18 mouse cellular contexts compared by ENCODE assay signal in genomic region chr9:90245206-90245605, GRCm38 (mm10). TPM values are rescaled to one million over a fixed set of nuclear protein-coding genes. Genes with fewer than 3 reads are reported as not detected.
A peak's percentile ranks its signal among the peaks of the same experiment; 100 is the strongest.
DNase-seq lines count a peak whose midpoint lies in the region; ATAC-seq lines count a peak whose summit lies in the region.
"Had no signal": no experiment of that assay in that cellular context is flagged by ENCODE, and none has a peak within 500 bp of the region (broad histone marks: within the 10 kb centered on the region; RNA-seq: fewer than 3 reads in every experiment).

No protein-coding gene starts in this region.

- H3K9ac ChIP-seq in heart, embryonic 12.5 days: no peak overlapping the region
- H3K9ac ChIP-seq in liver, embryonic 16.5 days (ENCODE audit: low read depth, low read length): no peak overlapping the region
- no peak overlapping the region for H3K9ac ChIP-seq in midbrain, embryonic 15.5 days
- no peak overlapping the region for H3K9ac ChIP-seq in kidney, embryonic 15.5 days
- H3K9ac ChIP-seq: forebrain, embryonic 13.5 days had no signal

- H3K4me2 ChIP-seq in heart, embryonic 12.5 days: no peak overlapping the region
- no peak overlapping the region for H3K4me2 ChIP-seq in liver, embryonic 16.5 days (ENCODE audit: low read depth, low read length)
- H3K4me2 ChIP-seq in midbrain, embryonic 15.5 days: no peak overlapping the region
- H3K4me2 ChIP-seq in kidney, embryonic 15.5 days: no peak overlapping the region
- H3K4me2 ChIP-seq: forebrain, embryonic 13.5 days had no signal

- H3K36me3 ChIP-seq in heart, embryonic 12.5 days: peaks cover 5% of the 10 kb centered on the region
- peaks cover 11% of the 10 kb centered on the region; the same call in 1 of the 2 replicates for H3K36me3 ChIP-seq in heart, embryonic 10.5 days
- H3K36me3 ChIP-seq in liver, embryonic 16.5 days (ENCODE audit: control insufficient read depth, insufficient read depth): peaks cover 30% of the 10 kb centered on the region
- H3K36me3 ChIP-seq in midbrain, embryonic 15.5 days (replicated peaks): no peaks in the 10 kb centered on the region
- H3K36me3 ChIP-seq in kidney, embryonic 15.5 days: peaks cover 29% of the 10 kb centered on the region

- no peak for ATAC-seq in heart, embryonic 12.5 days (ENCODE audit: insufficient number of reproducible peaks, low FRiP score)
- ATAC-seq in common myeloid progenitor, adult 5-6 weeks (replicated peaks; ENCODE audit: low read depth, poor library complexity, severe bottlenecking): peak; percentile 40
- no peak for ATAC-seq in liver, embryonic 16.5 days (ENCODE audit: low read depth)
- peak; percentile 25; the same call in 1 of the 2 replicates for ATAC-seq in neutrophil, adult 5-6 weeks (ENCODE audit: extremely low read depth, insufficient number of reproducible peaks, low FRiP score, poor library complexity, severe bottlenecking)
- ATAC-seq in midbrain, embryonic 15.5 days (replicated peaks): no peak
- ATAC-seq in kidney, embryonic 15.5 days (replicated peaks; ENCODE audit: low FRiP score): no peak
- ATAC-seq: forebrain, embryonic 13.5 days; hindbrain, embryonic 16.5 days had no signal

- peak overlapping the region; percentile 25; the same call in 1 of the 2 replicates for H3K27ac ChIP-seq in heart, embryonic 12.5 days (ENCODE audit: poor library complexity, severe bottlenecking)
- H3K27ac ChIP-seq in heart, embryonic 10.5 days: no peak overlapping the region
- peak overlapping the region; percentile 77 for H3K27ac ChIP-seq in liver, embryonic 16.5 days (ENCODE audit: low read length)
- no peak overlapping the region for H3K27ac ChIP-seq in midbrain, embryonic 15.5 days
- no peak overlapping the region for H3K27ac ChIP-seq in kidney, embryonic 15.5 days
- H3K27ac ChIP-seq: forebrain, embryonic 13.5 days; kidney, postnatal 0 days had no signal

- no peaks in the 10 kb centered on the region for H3K27me3 ChIP-seq in heart, embryonic 12.5 days (replicated peaks)
- no peaks in the 10 kb centered on the region for H3K27me3 ChIP-seq in heart, embryonic 10.5 days (ENCODE audit: insufficient read depth, poor library complexity, severe bottlenecking)
- no peaks in the 10 kb centered on the region for H3K27me3 ChIP-seq in liver, embryonic 16.5 days (ENCODE audit: control insufficient read depth, insufficient read depth, low read depth, low read length)
- H3K27me3 ChIP-seq in midbrain, embryonic 15.5 days (replicated peaks): no peaks in the 10 kb centered on the region
- H3K27me3 ChIP-seq in kidney, embryonic 15.5 days: no peaks in the 10 kb centered on the region
- H3K27me3 ChIP-seq: forebrain, embryonic 13.5 days had no signal

- peaks cover 41% of the 10 kb centered on the region for H3K4me1 ChIP-seq in heart, embryonic 12.5 days (replicated peaks)
- peaks cover 55% of the 10 kb centered on the region for H3K4me1 ChIP-seq in heart, embryonic 10.5 days
- peaks cover 89% of the 10 kb centered on the region for H3K4me1 ChIP-seq in liver, embryonic 16.5 days (ENCODE audit: control insufficient read depth, low read depth, low read length)
- H3K4me1 ChIP-seq in midbrain, embryonic 15.5 days: no peaks in the 10 kb centered on the region
- no peaks in the 10 kb centered on the region for H3K4me1 ChIP-seq in kidney, embryonic 15.5 days
- H3K4me1 ChIP-seq: forebrain, embryonic 13.5 days had no signal

- H3K9me3 ChIP-seq in heart, embryonic 12.5 days (replicated peaks): no peaks in the 10 kb centered on the region
- H3K9me3 ChIP-seq in heart, embryonic 10.5 days: no peaks in the 10 kb centered on the region
- no peaks in the 10 kb centered on the region for H3K9me3 ChIP-seq in liver, embryonic 16.5 days (replicated peaks; ENCODE audit: control insufficient read depth, low read length)
- H3K9me3 ChIP-seq in midbrain, embryonic 15.5 days: no peaks in the 10 kb centered on the region
- H3K9me3 ChIP-seq in kidney, embryonic 15.5 days (replicated peaks): no peaks in the 10 kb centered on the region
- H3K9me3 ChIP-seq: forebrain, embryonic 13.5 days had no signal

- no peak for DNase-seq in heart, embryonic 10.5 days (ENCODE audit: low spot score)
- DNase-seq in retina, embryonic 14.5 days (ENCODE audit: low spot score): no peak
- DNase-seq: adrenal gland, postnatal 14 days; cerebellum, adult 9-10 months; embryo, embryonic 11 days; heart, adult 18-20 months; heart, postnatal 14 days; lung, postnatal 4 days; retina, postnatal 1 day had no signal

- H3K4me3 ChIP-seq in heart, embryonic 12.5 days: no peak overlapping the region
- H3K4me3 ChIP-seq in heart, embryonic 10.5 days: no peak overlapping the region
- H3K4me3 ChIP-seq in liver, embryonic 16.5 days (ENCODE audit: low read depth, low read length): no peak overlapping the region
- no peak overlapping the region for H3K4me3 ChIP-seq in midbrain, embryonic 15.5 days
- no peak overlapping the region for H3K4me3 ChIP-seq in kidney, embryonic 15.5 days (replicated peaks)
- H3K4me3 ChIP-seq: forebrain, embryonic 13.5 days had no signal

- WGBS in heart, embryonic 12.5 days: 46% methylated on average over 6 of the region's 6 CpGs
- 53% methylated on average over 6 of the region's 6 CpGs for WGBS in heart, embryonic 10.5 days
- 31% methylated on average over 6 of the region's 6 CpGs for WGBS in liver, embryonic 16.5 days (ENCODE audit: insufficient replicate concordance)
- 95% methylated on average over 6 of the region's 6 CpGs for WGBS in midbrain, embryonic 15.5 days
- 94% methylated on average over 6 of the region's 6 CpGs for WGBS in kidney, embryonic 15.5 days

RNA-seq across cellular contexts. Expression of gene Tbc1d2b, which starts 25.4 kb away (rescaled TPM):
- polyA plus RNA-seq in heart, embryonic 12.5 days (2016; fragmentation: Nextera tagmentation; extraction: Ambion mirVana): 7.8 and 7.9 TPM in 2 replicates
- 7.2 and 8.0 TPM in 2 replicates for polyA plus RNA-seq in heart, embryonic 10.5 days (2016; fragmentation: Nextera tagmentation; extraction: Ambion mirVana)
- 33.4 and 61.3 TPM in 2 replicates for total RNA-seq in common myeloid progenitor, adult 5-6 weeks (2017)
- polyA plus RNA-seq in liver, embryonic 16.5 days (2015; fragmentation: Nextera tagmentation; extraction: Ambion mirVana): 8.0 and 8.3 TPM in 2 replicates
- 28.9 and 29.6 TPM in 2 replicates for total RNA-seq in neutrophil, adult 5-6 weeks (2017)
- polyA plus RNA-seq in midbrain, embryonic 15.5 days (2015; fragmentation: Nextera tagmentation; extraction: Ambion mirVana): 6.5 and 7.6 TPM in 2 replicates
- polyA plus RNA-seq in kidney, embryonic 15.5 days (2015; fragmentation: Nextera tagmentation; extraction: Ambion mirVana): 12.4 and 12.7 TPM in 2 replicates

Comparison
In these comparisons a context has a peak if more than half of its experiments do, and no peak if none do; other contexts are left out.
1. H3K27ac ChIP-seq: peak in heart, embryonic 12.5 days (single experiment) and liver, embryonic 16.5 days (single experiment); none in heart, embryonic 10.5 days (single experiment), midbrain, embryonic 15.5 days (single experiment) and kidney, embryonic 15.5 days (single experiment).
2. ATAC-seq: peak in common myeloid progenitor, adult 5-6 weeks (single experiment) and neutrophil, adult 5-6 weeks (single experiment); none in heart, embryonic 12.5 days (single experiment), liver, embryonic 16.5 days (single experiment), midbrain, embryonic 15.5 days (single experiment) and kidney, embryonic 15.5 days (single experiment).